Mouse (Mus musculus): ENCODE measurements at regions not wholly inside any gene's neighbourhood (a gene's known extent, or its start where the extent isn't known, plus 50 kb on each side); places are given as distances from the start of the nearest gene placed in this dataset. TPM values are rescaled to one million over a fixed set of nuclear protein-coding genes. Genes with fewer than 3 reads are reported as not detected.

- no peak overlapping the region for H3K9ac ChIP-seq
- H3K4me2 ChIP-seq (replicated peaks): no peak overlapping the region
- H3K27me3 ChIP-seq: no peaks in the 10 kb centered on the region
Measured at GRCm38 (mm10) chr7:61939971-61940705, 406.2 kb upstream of the Ndn start.

GRCm38 (mm10) chr7:61982203-61982932, 364.0 kb upstream of the Ndn start:
- Histone ChIP-seq H3K9ac (no peak overlapping the region), H3K4me2 (replicated peaks) (no peak overlapping the region), H3K27ac (no peak overlapping the region), H3K4me1 (no peaks in the 10 kb centered on the region), H3K36me3 (no peaks in the 10 kb centered on the region), H3K9me3 (0 out of 2 replicates have a peak, but pooled peaks cover 5% of the 10 kb centered on the region), H3K4me3 (no peak overlapping the region), H3K27me3 (no peaks in the 10 kb centered on the region)
- 41% methylated on average over 2 of the region's 2 CpGs for WGBS
- ATAC-seq (ENCODE audit: insufficient number of reproducible peaks, insufficient read depth, low FRiP score, low TSS enrichment): no peak

More at GRCm38 (mm10) chr7:61939971-61940705, 406.2 kb upstream of the Ndn start:
- H3K4me1 ChIP-seq: no peaks in the 10 kb centered on the region
- H3K9me3 ChIP-seq: peaks cover 11% of the 10 kb centered on the region
- 59% methylated on average over 6 of the region's 6 CpGs for WGBS
- no peak overlapping the region for H3K27ac ChIP-seq
- no peak overlapping the region for H3K4me3 ChIP-seq
- peak; percentile 75 for ATAC-seq (ENCODE audit: insufficient number of reproducible peaks, insufficient read depth, low FRiP score, low TSS enrichment)
- peaks cover 5% of the 10 kb centered on the region; the same call in 1 of the 2 replicates for H3K36me3 ChIP-seq

- H3K4me2 ChIP-seq (replicated peaks): no peak overlapping the region
- ATAC-seq (ENCODE audit: insufficient number of reproducible peaks, insufficient read depth, low FRiP score, low TSS enrichment): no peak
- 84% methylated on average over 3 of the region's 3 CpGs for WGBS
Measured at GRCm38 (mm10) chr7:62026635-62027034, 319.7 kb upstream of the Ndn start.

GRCm38 (mm10) chr7:62045743-62046451, 300.5 kb upstream of the Ndn start:
- peak; percentile 69; the same call in 1 of the 2 replicates for ATAC-seq (ENCODE audit: insufficient number of reproducible peaks, insufficient read depth, low FRiP score, low TSS enrichment)
- Histone ChIP-seq H3K27me3 (no peaks in the 10 kb centered on the region), H3K4me1 (no peaks in the 10 kb centered on the region), H3K4me3 (no peak overlapping the region), H3K27ac (no peak overlapping the region), H3K4me2 (replicated peaks) (no peak overlapping the region), H3K36me3 (no peaks in the 10 kb centered on the region), H3K9ac (no peak overlapping the region), H3K9me3 (no peaks in the 10 kb centered on the region)
- 57% methylated on average over 3 of the region's 3 CpGs for WGBS

More at GRCm38 (mm10) chr7:62026635-62027034, 319.7 kb upstream of the Ndn start:
- Histone ChIP-seq H3K9ac (no peak overlapping the region), H3K36me3 (no peaks in the 10 kb centered on the region), H3K4me3 (no peak overlapping the region), H3K4me1 (no peaks in the 10 kb centered on the region), H3K9me3 (no peaks in the 10 kb centered on the region), H3K27ac (no peak overlapping the region), H3K27me3 (no peaks in the 10 kb centered on the region)

GRCm38 (mm10) chr7:62046452-62046809, 299.9 kb upstream of the Ndn start:
- H3K9me3 ChIP-seq: no peaks in the 10 kb centered on the region
- no peak for ATAC-seq (ENCODE audit: insufficient number of reproducible peaks, insufficient read depth, low FRiP score, low TSS enrichment)
- no peak overlapping the region for H3K4me2 ChIP-seq (replicated peaks)
- no peak overlapping the region for H3K4me3 ChIP-seq
- H3K27ac ChIP-seq: no peak overlapping the region
- no peaks in the 10 kb centered on the region for H3K4me1 ChIP-seq
- no peaks in the 10 kb centered on the region for H3K27me3 ChIP-seq
- no peaks in the 10 kb centered on the region for H3K36me3 ChIP-seq
- WGBS: 82% methylated on average over 2 of the region's 2 CpGs
- no peak overlapping the region for H3K9ac ChIP-seq

- ATAC-seq (ENCODE audit: insufficient number of reproducible peaks, insufficient read depth, low FRiP score, low TSS enrichment): no peak
- Histone ChIP-seq H3K4me3 (no peak overlapping the region), H3K9me3 (no peaks in the 10 kb centered on the region), H3K4me1 (no peaks in the 10 kb centered on the region), H3K27me3 (no peaks in the 10 kb centered on the region), H3K36me3 (no peaks in the 10 kb centered on the region), H3K9ac (no peak overlapping the region), H3K27ac (no peak overlapping the region), H3K4me2 (replicated peaks) (no peak overlapping the region)
- WGBS: 55% methylated on average over 1 of the region's 1 CpGs
Measured at GRCm38 (mm10) chr7:62078607-62079006, 267.8 kb upstream of the Ndn start.

GRCm38 (mm10) chr7:62085120-62085849, 261.1 kb upstream of the Ndn start:
- Histone ChIP-seq H3K27ac (no peak overlapping the region), H3K9me3 (no peaks in the 10 kb centered on the region), H3K4me1 (no peaks in the 10 kb centered on the region), H3K27me3 (no peaks in the 10 kb centered on the region), H3K9ac (no peak overlapping the region), H3K36me3 (no peaks in the 10 kb centered on the region), H3K4me3 (no peak overlapping the region), H3K4me2 (replicated peaks) (no peak overlapping the region)
- ATAC-seq (ENCODE audit: insufficient number of reproducible peaks, insufficient read depth, low FRiP score, low TSS enrichment): peak; percentile 92

Small RNA genes lying in the stretch of these regions (microRNA-seq; reads per million reads assigned to microRNA genes)
- gene Gm24923: not detected
- gene Mir344-2: not detected
- gene Mir344f: 0.91 reads per million
- gene Mir344g: 0.73 reads per million
- 0.54 reads per million for gene Mir344i

Data from embryonic facial prominence, embryonic 12.5 days (tissue).